Mouse (Mus musculus) lung, postnatal 25 days (tissue): ENCODE measurements at regions not wholly inside any gene's neighbourhood (a gene's known extent, or its start where the extent isn't known, plus 50 kb on each side); places are given as distances from the start of the nearest gene placed in this dataset.
"Not testable (repeated sequence)": the region's sequence is repeated elsewhere in the genome, so short reads cannot be mapped to it uniquely, and the experiment has no call there.

Experiments
- DNase-seq: peaks from one replicate; pipeline ENCODE4 v3.0.0; 2022; ENCODE audit warnings: low spot score

DNA sequence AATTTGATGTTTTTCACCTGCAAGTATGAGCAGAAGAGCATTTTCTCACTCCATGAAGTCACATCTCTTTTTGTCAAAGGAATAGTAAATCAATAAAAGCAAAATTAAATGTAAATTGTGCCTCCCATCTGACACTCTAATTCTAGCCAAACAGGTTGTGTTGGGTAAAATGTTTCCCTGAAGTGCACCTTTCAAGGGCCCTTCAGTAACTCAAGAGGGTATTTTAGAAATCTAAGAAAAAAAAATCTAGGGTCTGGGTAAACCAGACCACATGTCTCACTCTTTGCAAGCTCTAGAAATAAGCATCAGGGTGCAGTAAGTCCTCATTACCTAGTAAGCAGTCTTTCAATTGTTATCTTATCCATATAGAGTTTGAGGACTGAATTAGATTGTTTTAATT, 521.2 kb downstream of the Serpinb8 start:
- DNase-seq = peak; percentile 20

DNA sequence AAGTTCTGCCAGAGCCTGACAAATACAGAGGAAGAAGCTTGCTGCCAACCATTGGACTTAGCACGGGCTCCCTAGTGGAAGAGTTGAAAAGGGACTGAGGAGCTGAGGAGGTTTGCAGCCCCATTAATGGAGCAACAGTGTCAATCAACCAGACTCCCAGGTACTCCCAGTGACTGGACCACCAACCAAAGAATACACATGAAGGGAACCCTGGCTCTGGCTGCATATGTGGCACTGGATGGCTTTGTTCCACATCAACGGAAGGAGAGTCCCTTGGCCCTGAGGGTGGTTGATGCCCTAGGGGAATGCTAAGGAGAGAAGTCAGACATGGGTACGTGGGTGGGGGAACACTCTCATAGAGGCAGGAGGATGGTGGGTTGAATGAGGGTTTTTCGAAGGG, 537.6 kb downstream of the Serpinb8 start:
- DNase-seq = no peak

- no peak for DNase-seq
Observed at GRCm38 (mm10) chr1:108132006-108132405, 542.2 kb downstream of the Serpinb8 start.

DNA sequence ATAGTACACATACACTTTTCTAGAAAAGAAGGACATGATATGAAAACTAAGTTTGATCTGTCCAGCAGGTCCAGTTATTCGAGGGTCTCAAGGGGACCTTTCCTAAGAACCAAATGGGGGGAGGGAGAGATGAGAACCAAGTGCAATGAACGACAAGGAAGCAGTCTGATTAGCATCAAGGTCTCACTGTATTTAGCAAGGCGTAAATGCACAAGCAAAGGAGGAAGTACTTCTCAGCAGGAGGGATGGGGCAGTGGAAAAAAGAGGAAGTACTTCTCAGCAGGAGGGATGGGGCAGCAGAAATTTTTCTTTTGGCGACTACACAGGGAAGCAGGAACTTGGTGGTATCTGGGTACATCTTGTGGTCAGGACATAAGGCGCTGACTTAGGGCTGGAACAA, 545.5 kb downstream of the Serpinb8 start:
- not testable (repeated sequence) for DNase-seq

DNA sequence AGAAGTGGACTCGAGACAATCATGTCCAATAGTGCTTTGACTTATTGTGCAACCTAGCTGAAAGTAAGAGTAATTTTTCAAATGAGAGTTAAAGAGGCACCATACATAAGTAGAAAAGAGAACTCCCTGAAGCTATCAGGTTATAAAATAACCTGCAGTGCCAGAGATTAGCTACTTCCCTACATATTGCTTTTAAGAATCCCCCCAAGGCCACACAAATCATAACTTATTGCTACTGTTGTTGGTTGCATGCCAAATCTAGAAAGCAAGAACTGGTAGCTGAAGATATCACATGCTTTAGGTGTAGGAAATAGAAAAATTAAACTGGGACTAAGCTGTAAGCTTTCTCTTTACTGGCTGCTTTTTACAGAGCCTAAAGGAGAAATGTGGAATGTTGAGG, 554.3 kb downstream of the Serpinb8 start:
- no peak for DNase-seq

- DNase-seq = no peak
Observed at GRCm38 (mm10) chr1:108181350-108182167, 591.8 kb downstream of the Serpinb8 start.

GRCm38 (mm10) chr1:108182168-108182539, 592.3 kb downstream of the Serpinb8 start:
- DNase-seq = no peak

DNA sequence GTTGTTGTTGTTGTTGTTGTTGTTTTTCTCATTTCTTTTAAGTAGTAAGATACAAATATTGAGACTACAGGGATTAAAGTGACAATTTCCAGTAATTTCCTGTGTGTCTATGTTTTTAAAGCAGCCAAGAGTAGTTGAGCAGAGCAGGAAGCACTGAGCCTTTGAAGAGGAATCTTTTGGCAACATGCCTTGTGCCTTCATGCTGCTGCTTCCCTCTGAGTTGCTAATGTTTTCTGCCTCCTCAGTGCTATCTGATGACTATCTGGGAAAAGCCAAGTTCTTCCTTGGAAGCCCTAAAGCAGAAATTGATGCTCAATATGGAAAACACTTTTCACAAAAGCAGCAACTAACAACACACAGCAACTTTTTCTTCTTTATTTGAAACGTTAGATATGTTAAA, 634.2 kb downstream of the Serpinb8 start:
- DNase-seq = no peak

DNA sequence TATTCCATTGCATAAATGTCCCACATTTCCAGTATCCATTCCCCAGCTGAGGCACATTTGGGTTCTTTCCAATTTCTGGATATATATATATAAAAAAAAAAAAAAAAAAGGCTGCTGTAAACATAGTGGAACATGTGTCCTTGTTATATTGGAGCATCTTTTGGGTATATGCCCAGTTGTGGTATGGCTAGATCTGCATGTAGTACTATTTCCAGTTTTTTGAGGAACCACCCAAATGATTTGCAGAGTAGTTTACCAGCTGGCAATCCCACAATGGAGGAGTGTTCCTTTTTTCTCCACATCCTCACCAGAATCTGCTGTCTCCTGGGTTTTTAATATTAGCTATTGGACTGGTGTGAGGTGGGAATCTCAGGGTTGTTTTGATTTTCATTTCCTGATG, 650.3 kb downstream of the Serpinb8 start:
- no peak for DNase-seq

- DNase-seq = no peak
Observed at GRCm38 (mm10) chr1:108255147-108255546, 665.3 kb downstream of the Serpinb8 start.

DNA sequence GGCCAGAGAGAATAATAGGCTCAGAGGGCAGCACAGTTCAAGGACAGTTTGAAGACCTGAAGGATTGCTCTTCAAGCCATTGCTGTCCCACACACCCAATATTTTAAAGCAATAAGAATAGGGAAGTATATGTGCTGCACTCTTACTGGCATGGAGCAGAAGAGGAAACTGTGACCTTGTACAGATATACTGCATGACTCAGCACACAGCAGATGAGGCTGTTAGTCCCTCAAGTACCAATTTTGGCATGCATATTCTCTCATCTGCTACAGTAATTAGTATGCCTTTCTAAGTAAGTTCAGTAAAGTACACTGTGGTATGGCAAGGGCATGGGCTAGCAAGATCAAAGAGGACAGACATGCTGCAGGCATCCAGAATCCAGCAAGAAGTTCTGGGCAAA, 669.5 kb downstream of the Serpinb8 start:
- DNase-seq = no peak

DNA sequence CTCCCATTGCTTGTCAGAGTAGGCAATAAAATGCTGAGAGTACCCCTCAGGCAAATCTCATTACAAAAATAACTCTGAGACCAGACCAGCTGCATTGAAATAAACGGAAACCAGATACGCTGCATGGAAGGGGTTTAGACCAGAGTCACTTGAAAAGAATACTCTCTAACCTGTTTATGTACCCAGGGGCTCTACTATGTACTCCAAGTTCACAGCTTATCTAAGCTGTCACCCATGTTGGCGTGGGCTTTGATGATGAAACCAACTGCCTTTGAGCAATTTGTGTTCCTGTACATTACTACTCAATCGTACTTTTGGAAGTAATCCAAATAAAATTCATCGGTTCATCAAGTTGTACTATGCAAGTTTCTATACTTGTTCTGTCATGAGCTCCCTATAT, 692.3 kb downstream of the Serpinb8 start:
- DNase-seq = no peak

GRCm38 (mm10) chr1:108286571-108286970, 696.8 kb downstream of the Serpinb8 start:
- no peak for DNase-seq
